Mouse (Mus musculus): ENCODE data around the gene Sem1. TPM values are rescaled to one million over a fixed set of nuclear protein-coding genes. Genes with fewer than 3 reads are reported as not detected.

Sem1 gene
- polyA plus RNA-seq, 1 experiment from 2014 or later = 233 TPM

DNA sequence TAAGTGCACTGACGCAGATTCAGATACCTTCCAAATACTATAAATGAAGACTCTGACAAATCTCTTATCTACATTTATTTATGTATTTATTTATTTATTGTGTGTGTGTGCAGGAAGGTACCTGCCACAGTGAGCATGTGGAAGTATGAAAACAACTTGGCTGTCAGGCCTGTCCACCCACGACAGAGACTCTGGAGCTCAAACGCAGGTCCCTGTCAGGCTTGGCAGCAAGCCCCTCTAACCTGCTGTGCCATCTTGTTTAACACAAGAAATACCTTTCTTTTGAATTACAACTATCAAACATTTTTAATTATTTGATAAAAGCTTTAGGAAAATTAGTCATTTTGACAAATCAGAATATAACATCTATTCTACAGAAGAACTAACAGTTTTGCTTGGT lies 10.0 kb downstream of the Sem1 start:
- Histone ChIP-seq H3K36me3 (ENCODE audit: control insufficient read depth, insufficient read depth, low read length) (no peaks in the 10 kb centered on the region), H3K9ac (ENCODE audit: low read length) (no peak overlapping the region), H3K27me3 (ENCODE audit: control insufficient read depth, insufficient read depth, low read length) (no peaks in the 10 kb centered on the region), H3K4me2 (ENCODE audit: low read depth, low read length) (no peak overlapping the region), H3K4me1 (ENCODE audit: control insufficient read depth, insufficient read depth, low read length) (no peaks in the 10 kb centered on the region), H3K4me3 (replicated peaks; ENCODE audit: low read length) (no peak overlapping the region), H3K27ac (ENCODE audit: low read length) (no peak overlapping the region), H3K9me3 (replicated peaks; ENCODE audit: control insufficient read depth, low read length) (no peaks in the 10 kb centered on the region)
- WGBS = 72% methylated on average over 3 of the region's 3 CpGs
- no peak for ATAC-seq (ENCODE audit: insufficient read depth, low FRiP score)

DNA sequence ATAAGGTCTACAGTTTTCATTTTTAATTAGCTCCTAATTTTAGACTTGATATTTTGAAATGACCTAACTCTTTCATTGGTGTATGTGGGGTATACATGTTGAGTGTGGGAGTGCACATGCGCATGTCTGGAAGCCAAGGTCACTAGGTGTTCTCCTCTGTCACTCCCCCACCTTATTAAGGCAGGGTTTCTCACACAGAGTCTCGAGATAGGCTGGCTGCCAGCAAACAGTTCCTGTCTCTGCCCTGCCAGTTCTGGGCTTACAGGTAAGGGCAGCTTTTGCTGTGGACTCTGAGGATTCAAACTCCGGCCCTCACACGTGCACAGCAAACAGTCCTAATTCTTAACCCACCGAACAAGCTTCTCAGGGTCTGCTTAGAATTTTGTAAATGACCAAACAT lies 14.8 kb downstream of the Sem1 start:
- Histone ChIP-seq H3K4me3 (replicated peaks; ENCODE audit: low read length) (no peak overlapping the region), H3K27ac (ENCODE audit: low read length) (no peak overlapping the region), H3K4me1 (ENCODE audit: control insufficient read depth, insufficient read depth, low read length) (no peaks in the 10 kb centered on the region), H3K4me2 (ENCODE audit: low read depth, low read length) (no peak overlapping the region), H3K27me3 (ENCODE audit: control insufficient read depth, insufficient read depth, low read length) (no peaks in the 10 kb centered on the region), H3K36me3 (ENCODE audit: control insufficient read depth, insufficient read depth, low read length) (no peaks in the 10 kb centered on the region), H3K9ac (ENCODE audit: low read length) (no peak overlapping the region), H3K9me3 (replicated peaks; ENCODE audit: control insufficient read depth, low read length) (no peaks in the 10 kb centered on the region)
- 65% methylated on average over 5 of the region's 5 CpGs for WGBS
- ATAC-seq (ENCODE audit: insufficient read depth, low FRiP score) = peak; percentile 73

DNA sequence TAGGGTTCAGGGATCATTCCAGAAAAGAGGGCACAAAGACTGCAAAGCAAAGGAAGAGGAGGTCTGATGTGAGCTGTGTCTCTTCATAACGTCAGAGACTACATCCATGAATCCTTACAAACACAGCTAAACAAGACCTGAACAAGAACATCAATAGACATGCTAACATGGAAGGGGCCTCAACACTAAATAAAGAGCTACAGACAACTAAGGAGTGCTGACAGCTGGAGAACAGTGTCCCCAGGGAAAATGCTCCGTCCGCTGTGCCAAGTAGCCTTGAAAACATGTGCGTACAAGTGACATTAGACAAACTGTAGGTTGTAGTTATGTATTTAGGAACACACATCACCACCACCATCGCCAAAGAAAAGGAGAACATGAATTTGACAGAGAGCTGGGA lies 15.7 kb downstream of the Sem1 start:
- Histone ChIP-seq H3K9me3 (replicated peaks; ENCODE audit: control insufficient read depth, low read length) (no peaks in the 10 kb centered on the region), H3K36me3 (ENCODE audit: control insufficient read depth, insufficient read depth, low read length) (no peaks in the 10 kb centered on the region), H3K4me2 (ENCODE audit: low read depth, low read length) (no peak overlapping the region), H3K27me3 (ENCODE audit: control insufficient read depth, insufficient read depth, low read length) (no peaks in the 10 kb centered on the region), H3K9ac (ENCODE audit: low read length) (no peak overlapping the region), H3K27ac (ENCODE audit: low read length) (no peak overlapping the region), H3K4me3 (replicated peaks; ENCODE audit: low read length) (no peak overlapping the region), H3K4me1 (ENCODE audit: control insufficient read depth, insufficient read depth, low read length) (no peaks in the 10 kb centered on the region)
- WGBS = 77% methylated on average over 5 of the region's 5 CpGs
- ATAC-seq (ENCODE audit: insufficient read depth, low FRiP score) = no peak

DNA sequence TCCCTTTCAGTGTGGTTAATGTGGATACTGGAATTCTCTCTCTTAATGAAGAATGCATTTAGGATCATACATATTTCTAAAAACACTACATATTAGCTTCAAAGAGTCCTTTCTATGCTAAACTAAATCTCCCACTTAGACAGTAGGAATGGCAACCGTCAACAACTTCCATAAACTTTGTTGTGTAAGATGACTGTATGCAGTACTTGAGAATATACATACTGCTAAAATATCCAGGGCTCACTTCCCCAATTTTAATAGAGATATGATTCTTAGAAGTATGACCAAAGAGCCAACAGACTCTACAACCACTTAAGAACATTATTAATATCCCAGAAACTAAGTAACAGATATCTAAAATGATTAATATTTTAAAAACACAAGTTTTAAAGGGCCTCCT lies 20.8 kb downstream of the Sem1 start:
- H3K36me3 ChIP-seq (ENCODE audit: control insufficient read depth, insufficient read depth, low read length) = peaks cover 15% of the 10 kb centered on the region; the same call in 1 of the 2 replicates
- 87% methylated on average over 1 of the region's 1 CpGs for WGBS
- no peak overlapping the region for H3K9ac ChIP-seq (ENCODE audit: low read length)
- H3K4me1 ChIP-seq (ENCODE audit: control insufficient read depth, insufficient read depth, low read length) = no peaks in the 10 kb centered on the region
- ATAC-seq (ENCODE audit: insufficient read depth, low FRiP score) = no peak
- H3K27ac ChIP-seq (ENCODE audit: low read length) = no peak overlapping the region
- H3K4me3 ChIP-seq (replicated peaks; ENCODE audit: low read length) = no peak overlapping the region
- no peak overlapping the region for H3K4me2 ChIP-seq (ENCODE audit: low read depth, low read length)
- no peaks in the 10 kb centered on the region for H3K27me3 ChIP-seq (ENCODE audit: control insufficient read depth, insufficient read depth, low read length)
- H3K9me3 ChIP-seq (replicated peaks; ENCODE audit: control insufficient read depth, low read length) = no peaks in the 10 kb centered on the region

DNA sequence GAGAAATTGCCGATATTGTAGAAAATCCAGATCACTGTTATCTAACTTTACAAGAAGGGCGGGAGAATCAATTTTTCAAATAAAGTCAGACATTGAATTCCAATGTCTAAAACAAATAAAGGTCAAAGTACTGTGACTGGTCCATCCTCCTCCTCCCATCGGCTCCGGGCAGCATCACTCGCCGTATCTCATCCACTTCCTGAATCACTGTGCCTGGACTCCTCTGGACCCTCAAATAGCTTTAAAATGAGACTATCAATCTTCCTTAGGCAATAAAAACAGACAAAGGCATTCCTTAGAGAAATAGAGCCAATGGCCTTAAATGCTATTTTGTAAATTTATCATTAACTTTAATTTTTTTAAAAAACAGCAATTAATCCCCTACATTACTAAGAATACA lies 26.5 kb downstream of the Sem1 start:
- 0 out of 2 replicates have a peak, but pooled peaks cover 4% of the 10 kb centered on the region for H3K4me1 ChIP-seq (ENCODE audit: control insufficient read depth, insufficient read depth, low read length)
- no peaks in the 10 kb centered on the region for H3K9me3 ChIP-seq (replicated peaks; ENCODE audit: control insufficient read depth, low read length)
- WGBS = 51% methylated on average over 6 of the region's 6 CpGs
- peaks cover 15% of the 10 kb centered on the region; the same call in 1 of the 2 replicates for H3K36me3 ChIP-seq (ENCODE audit: control insufficient read depth, insufficient read depth, low read length)
- ATAC-seq (ENCODE audit: insufficient read depth, low FRiP score) = no peak
- H3K27me3 ChIP-seq (ENCODE audit: control insufficient read depth, insufficient read depth, low read length) = no peaks in the 10 kb centered on the region
- no peak overlapping the region for H3K9ac ChIP-seq (ENCODE audit: low read length)
- H3K4me3 ChIP-seq (replicated peaks; ENCODE audit: low read length) = no peak overlapping the region
- no peak overlapping the region for H3K4me2 ChIP-seq (ENCODE audit: low read depth, low read length)
- no peak overlapping the region for H3K27ac ChIP-seq (ENCODE audit: low read length)

DNA sequence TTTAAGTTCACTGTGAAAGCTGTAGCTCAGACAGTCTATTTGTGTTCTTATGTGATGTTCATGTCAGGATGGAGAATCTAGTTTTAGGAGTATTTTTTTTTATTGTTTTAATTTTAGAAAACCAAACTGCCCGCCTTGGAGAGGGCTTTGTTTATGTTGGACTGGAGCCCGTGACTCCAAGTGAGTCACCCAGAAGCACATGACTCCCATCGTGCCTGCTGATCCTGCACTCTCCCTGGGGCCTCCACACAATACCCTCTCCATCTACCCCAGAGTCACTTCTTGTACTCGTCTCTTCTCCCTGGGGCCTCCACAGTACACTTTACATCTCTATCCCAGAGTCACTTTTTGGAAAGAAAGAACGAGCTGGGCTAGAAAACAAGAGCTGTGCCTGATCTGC lies 30.5 kb downstream of the Sem1 start:
- Histone ChIP-seq H3K4me3 (replicated peaks; ENCODE audit: low read length) (no peak overlapping the region), H3K4me1 (ENCODE audit: control insufficient read depth, insufficient read depth, low read length) (0 out of 2 replicates have a peak, but pooled peaks cover 4% of the 10 kb centered on the region), H3K27me3 (ENCODE audit: control insufficient read depth, insufficient read depth, low read length) (no peaks in the 10 kb centered on the region), H3K36me3 (ENCODE audit: control insufficient read depth, insufficient read depth, low read length) (no peaks in the 10 kb centered on the region), H3K9me3 (replicated peaks; ENCODE audit: control insufficient read depth, low read length) (no peaks in the 10 kb centered on the region), H3K4me2 (ENCODE audit: low read depth, low read length) (no peak overlapping the region), H3K27ac (ENCODE audit: low read length) (no peak overlapping the region), H3K9ac (ENCODE audit: low read length) (no peak overlapping the region)
- 35% methylated on average over 5 of the region's 5 CpGs for WGBS
- no peak for ATAC-seq (ENCODE audit: insufficient read depth, low FRiP score)

DNA sequence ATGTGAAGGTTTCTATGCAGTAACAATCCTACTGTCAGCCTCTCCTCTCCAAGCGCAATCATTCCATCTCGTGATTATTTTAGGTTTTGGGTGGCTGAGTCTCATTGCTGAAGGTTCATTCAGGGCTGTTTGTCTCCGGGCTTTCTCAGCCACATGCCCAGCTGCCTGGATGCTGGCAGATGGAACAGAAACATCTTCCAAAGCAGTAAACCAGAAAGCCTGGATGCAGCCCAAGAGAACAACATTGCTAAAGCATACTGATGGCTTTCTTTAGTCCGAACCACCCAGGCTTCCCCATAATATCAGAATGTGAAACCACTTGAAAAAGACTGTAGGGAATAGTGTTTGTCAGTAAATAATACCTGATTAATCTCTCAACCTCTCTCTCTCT lies 34.2 kb downstream of the Sem1 start:
- no peak overlapping the region for H3K9ac ChIP-seq (ENCODE audit: low read length)
- 74% methylated on average over 4 of the region's 4 CpGs for WGBS
- ATAC-seq (ENCODE audit: insufficient read depth, low FRiP score) = no peak

DNA sequence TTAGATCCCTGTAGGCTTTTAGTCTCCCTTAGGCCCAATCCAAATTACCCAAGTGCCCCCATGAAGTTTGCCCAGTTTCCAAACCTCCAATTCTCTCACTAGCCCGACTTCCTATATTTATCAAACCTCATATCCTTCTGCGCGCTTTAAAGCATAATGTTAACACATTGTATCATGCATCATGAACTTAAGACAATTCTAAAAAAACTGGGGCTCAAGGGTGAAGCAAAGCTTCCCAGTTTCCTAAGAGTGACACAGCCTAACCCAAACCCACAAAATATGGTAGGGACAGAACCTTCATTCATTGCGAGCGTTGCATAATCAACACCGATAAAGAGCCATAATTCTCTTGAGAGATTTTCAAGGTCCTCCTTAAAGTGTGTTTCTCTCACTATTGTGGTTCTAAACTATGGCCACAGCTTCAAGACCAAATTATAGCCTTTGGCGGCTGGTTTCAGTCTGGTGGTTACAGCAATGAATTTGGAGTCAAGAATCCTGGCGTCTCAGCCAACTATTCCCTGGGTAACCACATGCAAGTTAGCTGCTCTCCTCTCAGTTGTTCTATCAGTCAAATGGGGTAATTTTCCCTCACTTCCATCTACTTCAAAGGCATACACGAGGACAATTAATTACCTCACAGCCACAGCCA lies 34.7 kb downstream of the Sem1 start:
- Histone ChIP-seq H3K4me3 (replicated peaks; ENCODE audit: low read length) (no peak overlapping the region), H3K4me1 (ENCODE audit: control insufficient read depth, insufficient read depth, low read length) (0 out of 2 replicates have a peak, but pooled peaks cover 4% of the 10 kb centered on the region), H3K36me3 (ENCODE audit: control insufficient read depth, insufficient read depth, low read length) (no peaks in the 10 kb centered on the region), H3K27ac (ENCODE audit: low read length) (no peak overlapping the region), H3K9me3 (replicated peaks; ENCODE audit: control insufficient read depth, low read length) (no peaks in the 10 kb centered on the region), H3K4me2 (ENCODE audit: low read depth, low read length) (no peak overlapping the region), H3K9ac (ENCODE audit: low read length) (no peak overlapping the region), H3K27me3 (ENCODE audit: control insufficient read depth, insufficient read depth, low read length) (no peaks in the 10 kb centered on the region)
- no peak for ATAC-seq (ENCODE audit: insufficient read depth, low FRiP score)
- 87% methylated on average over 9 of the region's 9 CpGs for WGBS

More for the DNA sequence above, 34.2 kb downstream of the Sem1 start:
- Histone ChIP-seq H3K36me3 (ENCODE audit: control insufficient read depth, insufficient read depth, low read length) (no peaks in the 10 kb centered on the region), H3K9me3 (replicated peaks; ENCODE audit: control insufficient read depth, low read length) (no peaks in the 10 kb centered on the region), H3K4me1 (ENCODE audit: control insufficient read depth, insufficient read depth, low read length) (0 out of 2 replicates have a peak, but pooled peaks cover 4% of the 10 kb centered on the region), H3K27me3 (ENCODE audit: control insufficient read depth, insufficient read depth, low read length) (no peaks in the 10 kb centered on the region), H3K27ac (ENCODE audit: low read length) (no peak overlapping the region), H3K4me3 (replicated peaks; ENCODE audit: low read length) (no peak overlapping the region), H3K4me2 (ENCODE audit: low read depth, low read length) (no peak overlapping the region)

DNA sequence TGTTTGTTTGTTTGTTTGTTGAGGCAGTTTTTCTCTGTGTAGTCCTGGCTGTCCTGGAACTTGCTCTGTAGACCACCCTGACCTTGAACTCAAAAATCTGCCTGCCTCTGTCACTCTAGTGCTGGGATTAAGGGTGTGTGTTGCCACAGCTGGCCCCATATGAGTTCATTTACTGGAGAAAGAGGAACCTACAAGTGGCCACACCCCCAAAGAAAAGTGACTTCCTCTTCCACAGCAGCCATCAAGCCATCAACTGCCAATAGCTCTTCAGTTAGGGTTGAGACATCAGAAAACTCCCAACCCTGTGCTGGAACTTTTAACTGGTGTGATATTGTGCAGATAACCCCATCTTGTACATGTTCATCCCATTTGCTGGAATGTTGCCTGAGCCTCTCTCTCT lies 36.3 kb downstream of the Sem1 start:
- Histone ChIP-seq H3K27ac (ENCODE audit: low read length) (no peak overlapping the region), H3K9ac (ENCODE audit: low read length) (no peak overlapping the region), H3K4me1 (ENCODE audit: control insufficient read depth, insufficient read depth, low read length) (no peaks in the 10 kb centered on the region), H3K36me3 (ENCODE audit: control insufficient read depth, insufficient read depth, low read length) (no peaks in the 10 kb centered on the region), H3K9me3 (replicated peaks; ENCODE audit: control insufficient read depth, low read length) (no peaks in the 10 kb centered on the region), H3K27me3 (ENCODE audit: control insufficient read depth, insufficient read depth, low read length) (no peaks in the 10 kb centered on the region), H3K4me2 (ENCODE audit: low read depth, low read length) (no peak overlapping the region), H3K4me3 (replicated peaks; ENCODE audit: low read length) (no peak overlapping the region)
- ATAC-seq (ENCODE audit: insufficient read depth, low FRiP score) = no peak
